Mouse (Mus musculus): ENCODE data around the gene Enkur.

Gene Enkur

DNA sequence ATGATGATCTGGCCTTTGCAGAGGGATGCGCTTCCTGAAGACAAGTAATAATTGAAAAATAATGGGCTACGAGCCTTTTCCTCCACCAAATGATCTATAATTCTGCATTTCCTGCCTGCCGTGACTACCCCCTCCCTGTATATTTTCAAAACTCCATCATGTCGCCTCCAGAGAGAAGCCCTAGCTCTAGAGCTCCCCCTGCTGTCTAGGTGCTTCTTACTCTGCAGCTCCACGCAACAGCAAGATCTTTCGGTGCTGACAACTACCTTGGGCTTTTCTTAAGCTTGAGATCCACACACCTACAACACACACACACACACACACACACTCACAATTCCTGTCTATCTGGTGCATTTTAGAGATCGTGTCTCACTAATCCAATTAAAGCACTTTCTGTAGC, 17.6 kb downstream of the Enkur start:
- DNase-seq (ENCODE audit: low spot score) = peak; percentile 44

DNA sequence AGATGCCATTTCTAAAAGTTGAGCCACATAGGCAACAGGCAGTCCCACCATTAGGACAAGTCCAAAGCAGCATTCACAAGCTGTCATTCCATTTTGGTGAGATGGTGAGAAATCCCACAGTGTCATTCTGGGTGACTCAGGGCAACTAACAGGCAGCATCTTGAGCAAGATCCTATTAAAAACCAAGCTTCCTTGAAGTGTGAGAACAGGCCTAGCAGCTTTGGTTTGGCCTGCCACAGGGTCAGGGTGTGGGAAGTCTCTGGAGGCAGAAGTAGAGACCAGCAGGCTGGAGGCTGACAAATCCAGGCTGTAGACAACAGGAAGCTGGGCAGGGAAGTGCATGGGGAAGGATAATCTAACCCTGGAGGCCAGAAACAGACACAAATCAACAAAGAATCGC, 22.4 kb downstream of the Enkur start:
- DNase-seq (ENCODE audit: low spot score) = no peak

DNA sequence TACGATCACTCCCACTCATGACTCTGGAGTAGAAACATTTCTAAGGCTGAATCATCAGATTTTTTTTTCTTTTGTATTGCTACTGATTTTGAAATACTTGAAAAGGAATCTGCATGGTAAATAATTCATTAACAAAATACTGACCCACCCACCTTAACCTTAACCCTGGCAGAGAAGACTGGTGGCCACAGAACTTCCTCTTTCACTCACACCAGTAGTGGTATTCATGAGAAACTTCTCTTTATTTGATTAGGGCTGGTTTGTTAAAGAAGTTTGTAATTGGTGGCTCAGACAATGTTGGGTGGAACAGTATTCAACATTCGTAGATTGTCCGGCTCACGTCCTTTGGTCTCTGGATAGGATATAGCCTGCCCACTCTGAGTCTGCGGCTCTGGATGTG, 26.0 kb downstream of the Enkur start:
- no peak for DNase-seq (ENCODE audit: low spot score)

DNA sequence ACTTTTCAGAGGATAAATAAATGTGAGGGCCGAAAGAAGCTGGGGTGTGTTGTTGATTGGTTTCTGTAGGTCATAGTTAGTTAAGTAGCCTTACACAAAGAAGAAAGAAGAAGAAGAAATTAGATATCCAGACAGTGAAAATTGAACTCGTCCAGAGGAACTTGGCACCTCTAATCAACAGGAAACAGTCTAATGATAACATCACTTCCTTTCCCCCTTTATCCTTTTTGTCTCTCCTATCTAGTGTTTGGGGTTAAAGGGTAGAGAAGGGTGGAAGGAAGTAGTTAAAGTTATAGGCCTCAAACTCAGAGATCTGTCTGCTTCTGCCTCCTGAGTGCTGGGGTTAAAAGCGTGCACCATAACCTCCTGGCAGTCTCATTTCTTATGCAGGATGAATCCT, 32.4 kb downstream of the Enkur start:
- DNase-seq (ENCODE audit: low spot score) = no peak

DNA sequence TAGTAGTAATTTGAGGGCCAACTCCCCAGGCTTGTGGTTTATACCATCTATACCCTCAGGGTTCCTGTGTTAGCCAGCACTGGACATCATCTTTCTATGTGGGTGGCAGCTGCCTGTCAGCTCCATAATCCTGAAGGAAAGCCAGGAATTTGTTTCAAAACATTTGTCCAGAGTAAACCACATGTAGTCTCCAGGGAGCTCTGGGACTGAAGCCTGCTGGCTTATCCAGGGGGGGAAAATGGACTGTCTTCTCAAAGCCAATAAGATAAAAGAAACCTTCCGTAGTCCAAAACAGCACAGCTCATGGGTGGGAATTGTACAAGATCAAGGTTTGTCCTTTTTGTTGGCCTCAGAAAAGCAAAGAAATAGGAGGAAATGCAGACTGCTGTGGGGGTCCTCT, 37.2 kb downstream of the Enkur start:
- no peak for DNase-seq (ENCODE audit: low spot score)

DNA sequence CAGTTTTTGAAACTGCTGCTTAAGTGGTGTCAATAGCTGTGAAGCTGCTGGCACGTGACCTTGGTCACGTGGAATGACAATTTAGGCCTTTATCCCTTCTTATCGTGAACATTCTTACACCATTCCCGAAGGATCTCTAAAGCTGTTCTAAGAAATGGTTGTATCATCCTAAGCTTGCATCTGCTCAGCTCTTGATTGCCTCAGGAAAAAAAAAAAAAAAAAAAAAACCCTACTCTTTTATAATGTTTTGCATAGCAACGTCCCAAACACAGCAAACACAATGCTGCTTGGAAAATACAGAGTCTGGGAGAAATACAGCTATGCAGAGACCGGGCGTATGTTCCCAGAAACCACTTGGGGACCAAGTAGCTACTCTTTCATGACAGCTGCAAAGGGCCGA, 40.9 kb downstream of the Enkur start:
- DNase-seq (ENCODE audit: low spot score) = no peak

DNA sequence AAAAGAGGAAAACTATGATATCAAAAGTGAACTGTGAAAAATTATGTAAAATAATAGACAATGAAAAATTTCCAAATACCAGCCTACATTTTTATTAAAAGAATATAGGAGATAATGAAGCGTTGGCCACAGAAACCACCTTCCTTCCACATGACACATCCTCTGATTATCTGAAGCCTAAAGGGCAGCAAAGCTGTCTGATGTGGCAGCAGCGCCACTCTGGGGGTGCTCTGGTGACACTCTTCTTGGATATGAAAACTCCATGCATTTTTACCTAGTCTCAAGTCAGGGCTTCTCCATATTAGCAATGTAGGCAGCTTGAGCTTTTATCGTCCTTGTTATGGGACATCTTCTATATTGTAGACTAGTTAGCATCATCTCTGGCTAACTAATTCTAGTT, 51.7 kb downstream of the Enkur start:
- no peak for DNase-seq (ENCODE audit: low spot score)

DNA sequence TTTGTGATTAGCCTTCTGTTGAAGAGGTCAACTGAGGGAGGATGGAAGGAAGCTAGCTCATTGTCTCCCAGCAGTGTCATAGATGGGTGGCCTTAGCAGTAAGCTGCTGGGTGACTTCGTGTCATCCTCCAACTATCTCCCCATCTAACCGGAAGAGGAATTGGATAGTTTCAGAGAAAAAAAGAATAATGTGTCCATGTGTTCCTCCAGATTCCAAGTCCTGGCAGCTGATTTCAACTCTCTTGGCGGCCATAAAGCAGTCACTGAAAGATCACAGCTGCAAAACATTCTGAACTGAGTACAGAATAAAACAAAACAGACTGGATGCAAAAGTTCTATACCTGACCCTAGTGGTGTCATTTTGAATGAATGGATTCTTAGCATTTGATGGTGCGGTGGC, 58.0 kb downstream of the Enkur start:
- no peak for DNase-seq (ENCODE audit: low spot score)

DNA sequence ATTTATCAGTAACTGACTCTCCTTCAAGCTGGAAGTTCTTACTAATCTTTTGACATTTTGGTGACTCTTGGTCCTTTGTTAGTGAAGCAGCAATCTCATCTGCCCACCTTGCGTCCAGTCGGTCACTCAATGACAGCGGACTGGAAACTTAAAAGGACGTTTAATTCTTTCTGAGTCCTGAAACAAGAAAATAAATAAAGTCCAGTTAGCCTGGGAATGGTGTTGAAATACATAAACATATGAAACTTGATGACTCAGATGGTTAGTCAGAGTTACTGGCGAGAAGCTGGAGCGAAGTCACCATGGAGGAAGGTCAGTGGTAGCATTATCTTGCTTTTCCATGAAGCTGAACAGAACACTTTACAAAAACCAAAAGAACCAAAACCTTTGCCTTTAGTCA, 58.7 kb downstream of the Enkur start:
- no peak for DNase-seq (ENCODE audit: low spot score)

DNA sequence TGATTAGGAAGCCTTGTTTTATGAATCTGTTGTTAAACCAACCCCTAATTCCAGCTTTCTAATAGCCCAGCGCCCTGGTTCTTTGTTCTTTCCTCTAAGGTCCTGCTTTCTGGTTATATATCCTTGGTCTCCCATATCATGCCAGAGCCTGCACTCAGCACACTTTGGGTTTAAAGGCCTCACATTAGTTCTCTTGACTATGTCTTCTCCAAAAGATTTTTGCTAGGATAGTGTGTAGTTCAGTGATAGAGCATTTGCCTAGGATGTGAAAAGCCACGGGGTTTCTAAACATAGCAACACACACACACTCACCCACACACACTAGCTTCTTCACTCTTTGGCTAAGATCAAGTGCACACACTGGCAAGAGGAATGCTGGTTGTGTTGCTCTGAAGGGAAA, 62.5 kb downstream of the Enkur start:
- peak; percentile 17 for DNase-seq (ENCODE audit: low spot score)

DNA sequence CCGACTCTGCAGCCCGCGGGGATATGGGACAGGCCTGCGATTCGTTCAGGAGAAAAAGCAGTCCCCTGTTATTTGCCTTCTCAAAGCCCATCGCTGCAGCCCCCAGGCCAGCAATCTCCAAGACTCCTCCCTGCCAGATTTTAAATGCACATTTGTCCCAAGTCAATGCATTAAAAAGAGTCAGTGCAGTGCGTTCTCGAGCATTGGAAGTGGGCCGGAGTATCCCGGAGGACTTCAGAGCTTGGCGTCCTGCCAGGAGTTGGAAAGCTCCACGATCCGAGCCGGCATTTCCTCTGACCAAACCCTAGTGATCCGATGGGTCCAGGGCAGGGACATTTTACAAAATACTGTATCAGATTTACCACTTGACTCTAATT, 63.0 kb downstream of the Enkur start:
- peak; percentile 60 for DNase-seq (ENCODE audit: low spot score)

DNA sequence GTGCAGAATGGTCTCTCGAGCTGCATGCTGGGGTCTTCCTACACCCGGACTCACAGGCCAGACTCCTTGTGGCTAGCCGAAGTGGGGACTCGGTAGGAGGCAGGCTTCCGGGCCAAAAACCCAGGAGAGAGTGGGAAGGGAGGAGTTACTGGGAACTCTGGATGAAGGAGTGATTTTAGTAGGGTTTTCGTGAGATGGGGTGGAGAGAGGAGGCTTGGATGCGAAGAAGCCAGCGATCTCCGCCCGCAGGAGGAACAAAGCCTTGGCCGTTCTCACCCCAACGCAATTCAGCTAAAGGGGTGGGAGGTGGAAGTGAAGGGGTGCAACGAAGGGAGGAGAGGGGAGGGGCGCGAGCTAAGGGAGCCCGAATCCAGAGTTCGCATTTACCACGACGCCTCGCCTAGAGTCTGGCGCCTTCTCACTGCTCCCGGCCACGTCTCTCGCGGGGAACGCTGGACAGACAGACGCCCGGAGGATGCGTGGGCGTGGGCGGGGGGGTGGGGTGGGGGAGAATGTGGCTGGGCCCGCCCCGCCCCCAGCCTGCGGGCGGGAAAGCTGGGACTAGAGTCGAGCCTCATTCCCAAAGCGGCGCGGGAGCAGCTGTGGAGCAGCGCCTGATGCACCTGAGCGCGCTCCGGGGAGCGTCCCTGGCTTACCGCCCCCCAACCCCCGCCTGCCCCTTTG, 63.5 kb downstream of the Enkur start:
- peak; percentile 60 for DNase-seq (ENCODE audit: low spot score)

DNA sequence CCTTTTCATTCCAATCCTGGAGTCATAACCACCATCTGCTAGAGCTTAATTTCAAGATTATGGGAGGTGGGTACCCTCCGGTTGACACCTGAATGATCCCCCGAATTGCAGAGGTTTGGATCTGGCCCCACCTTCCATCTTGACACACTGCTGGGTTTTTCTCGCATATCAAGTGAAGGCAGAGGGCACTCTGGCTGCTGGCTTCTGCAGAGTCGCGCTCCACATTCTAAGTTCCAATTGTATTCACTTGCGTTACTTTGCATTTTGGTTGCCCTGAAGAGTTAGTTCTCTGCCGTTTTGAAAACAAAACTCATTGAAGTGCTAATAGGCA, 64.0 kb downstream of the Enkur start:
- no peak for DNase-seq (ENCODE audit: low spot score)
